Mouse (Mus musculus) thymus, adult 2 months (tissue): ENCODE measurements around the gene Zmiz1.

Experiments used
- CTCF ChIP-seq: fragments of 200-500 bp; IDR thresholded peaks from 2 replicates; pipeline ENCODE4 v1.5.1; 2012; ENCODE audit warnings: mild to moderate bottlenecking, control low read depth, low read length, moderate library complexity, borderline replicate concordance; ENCODE audit not compliant: control insufficient read depth, poor library complexity, insufficient read depth; ENCODE audit errors: extremely low read depth
- POLR2A ChIP-seq: fragments of 200-500 bp; IDR thresholded peaks from 2 replicates; pipeline ENCODE4 v1.6.1; 2012; ENCODE audit warnings: mild to moderate bottlenecking, low read length, control low read depth, moderate library complexity; ENCODE audit not compliant: control insufficient read depth, poor library complexity, insufficient read depth; ENCODE audit errors: extremely low read depth

GRCm38 (mm10) chr14:25686983-25687901 lies 228.3 kb downstream of the Zmiz1 start:
- TF ChIP-seq POLR2A (no peak), CTCF (no peak)
